Mouse (Mus musculus): ENCODE data around the gene Hoxa9. TPM values are rescaled to one million over a fixed set of nuclear protein-coding genes. Genes with fewer than 3 reads are reported as not detected.

The Hoxa9 gene
- polyA plus RNA-seq, 1 experiment from 2014 or later = not detected

DNA sequence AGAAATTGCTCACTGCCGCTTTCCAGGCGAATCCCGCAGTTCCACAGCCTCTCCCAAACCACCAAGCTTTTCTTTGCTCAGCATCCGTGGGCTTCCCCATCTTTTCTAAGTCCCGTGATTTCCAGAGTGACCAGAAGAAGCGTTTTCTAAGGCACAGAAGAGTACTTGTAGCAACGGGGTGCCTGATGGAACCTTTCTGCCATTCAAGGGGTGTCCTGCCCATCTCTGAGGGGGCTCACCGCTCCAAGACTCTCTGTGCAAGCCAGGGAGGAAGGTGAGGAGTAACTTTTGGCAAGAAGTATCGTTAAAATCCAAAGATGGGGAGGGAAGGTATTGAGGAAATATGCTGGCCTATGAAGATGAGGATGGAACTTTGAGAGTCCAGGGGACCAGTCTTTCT, 53.1 kb downstream of the Hoxa9 start:
- DNase-seq (ENCODE audit: low spot score) = peak; percentile 53
- Histone ChIP-seq H3K36me3 (replicated peaks) (no peaks in the 10 kb centered on the region), H3K4me3 (peak overlapping the region; percentile 46), H3K27ac (replicated peaks) (peak overlapping the region; percentile 73; the same call in 1 of the 2 replicates), H3K4me1 (peaks cover 9% of the 10 kb centered on the region), H3K9me3 (no peaks in the 10 kb centered on the region), H3K27me3 (replicated peaks; ENCODE audit: low read depth, poor library complexity, severe bottlenecking) (peaks cover 100% of the 10 kb centered on the region)
- 1% methylated on average over 9 of the region's 9 CpGs for WGBS

DNA sequence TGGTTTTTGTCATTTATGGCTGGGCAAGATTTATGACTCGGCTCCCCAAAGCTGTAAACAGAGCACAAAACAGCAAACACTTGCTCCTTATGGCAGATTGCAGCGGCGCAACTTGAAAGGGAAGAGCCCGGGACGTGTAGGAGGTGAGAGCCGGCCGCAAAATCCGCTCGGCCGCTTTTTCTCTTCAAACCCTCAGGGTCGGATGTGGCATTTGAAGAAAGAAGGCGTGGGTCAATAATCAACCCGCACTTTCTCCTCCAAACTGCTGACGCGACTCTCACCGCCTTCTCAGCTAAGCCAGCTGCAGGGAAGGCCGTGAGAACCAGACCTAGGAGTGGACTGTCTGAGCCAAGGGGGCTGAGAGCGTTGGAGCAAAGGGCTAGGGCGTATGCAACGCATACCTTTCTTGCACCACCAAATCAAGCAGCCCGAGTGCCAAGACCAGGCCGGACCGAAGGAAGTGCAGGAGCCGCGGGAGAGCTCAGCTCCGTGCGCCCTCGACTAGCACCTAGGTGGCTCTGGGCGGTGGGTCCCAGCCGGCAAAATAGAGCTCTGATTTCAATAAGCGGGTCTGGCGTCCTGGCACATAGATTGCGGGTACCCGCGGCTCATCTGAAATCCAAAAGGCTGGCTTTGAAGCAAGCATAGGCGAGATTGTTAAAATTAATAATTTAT, 53.7 kb downstream of the Hoxa9 start, which contains the start of gene 5730596B20Rik:
TSS of gene 5730596B20Rik (plus strand) at position 438 of the 675 bp plus-strand sequence.
- WGBS = under 1% methylated on average over 36 of the region's 36 CpGs
- no peaks in the 10 kb centered on the region for H3K36me3 ChIP-seq (replicated peaks)
- peak within 1 kb of the TSS; percentile 46 for H3K4me3 ChIP-seq
- DNase-seq (ENCODE audit: low spot score) = peak; percentile 63
- H3K4me1 ChIP-seq = peaks cover 15% of the 10 kb centered on the region
- H3K9me3 ChIP-seq = no peaks in the 10 kb centered on the region
- peaks cover 100% of the 10 kb centered on the region for H3K27me3 ChIP-seq (replicated peaks; ENCODE audit: low read depth, poor library complexity, severe bottlenecking)
- peak within 1 kb of the TSS; percentile 73 for H3K27ac ChIP-seq (replicated peaks)

DNA sequence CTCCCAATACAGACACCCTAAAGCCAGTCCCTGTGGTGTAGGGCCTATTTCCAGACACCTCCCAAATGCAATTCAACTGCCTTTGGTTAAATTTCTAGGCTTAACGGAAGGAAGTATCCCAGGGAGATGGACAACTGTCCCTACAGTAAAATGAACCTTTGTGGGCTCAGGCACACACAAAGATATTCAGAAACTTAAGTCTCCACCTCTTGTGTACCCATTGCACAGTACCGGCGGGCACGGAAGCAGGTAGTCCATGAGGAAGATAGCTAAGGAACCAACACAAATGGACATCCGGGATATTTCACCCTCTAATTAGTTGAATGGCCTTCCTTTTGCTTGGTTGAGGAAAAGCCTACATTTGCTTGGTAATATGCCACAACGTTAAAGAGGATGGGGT, 54.5 kb downstream of the Hoxa9 start:
- Histone ChIP-seq H3K36me3 (replicated peaks) (no peaks in the 10 kb centered on the region), H3K4me1 (peaks cover 23% of the 10 kb centered on the region), H3K9me3 (no peaks in the 10 kb centered on the region), H3K27me3 (replicated peaks; ENCODE audit: low read depth, poor library complexity, severe bottlenecking) (peaks cover 100% of the 10 kb centered on the region), H3K4me3 (peak overlapping the region; percentile 46), H3K27ac (replicated peaks) (peak overlapping the region; percentile 73; the same call in 1 of the 2 replicates)
- DNase-seq (ENCODE audit: low spot score) = peak; percentile 38
- under 1% methylated on average over 6 of the region's 6 CpGs for WGBS

DNA sequence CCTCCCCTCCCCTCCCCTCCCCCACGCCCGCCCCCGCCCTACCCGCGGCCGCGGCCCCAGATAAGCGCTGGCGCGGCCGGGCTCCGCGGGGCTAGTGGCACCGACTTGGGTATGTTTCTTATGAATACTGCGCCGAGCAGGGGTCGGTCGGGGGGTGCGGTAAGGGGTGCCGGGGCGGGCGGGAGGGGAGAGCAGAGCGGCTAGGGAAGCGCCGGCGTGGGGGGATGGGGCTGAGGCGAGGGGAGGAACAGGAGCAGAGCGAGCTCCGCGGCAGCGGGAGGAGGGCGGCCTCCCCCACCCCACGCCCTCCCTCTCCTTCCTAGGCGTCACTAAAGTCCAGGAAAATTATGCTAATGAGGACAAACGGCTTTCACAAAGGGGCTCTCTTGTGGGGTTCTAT, 55.0 kb downstream of the Hoxa9 start:
- peak; percentile 55 for DNase-seq (ENCODE audit: low spot score)
- Histone ChIP-seq H3K9me3 (no peaks in the 10 kb centered on the region), H3K4me1 (peaks cover 28% of the 10 kb centered on the region), H3K27ac (replicated peaks) (peak overlapping the region; percentile 51; the same call in 1 of the 2 replicates), H3K27me3 (replicated peaks; ENCODE audit: low read depth, poor library complexity, severe bottlenecking) (peaks cover 100% of the 10 kb centered on the region), H3K36me3 (replicated peaks) (no peaks in the 10 kb centered on the region), H3K4me3 (peak overlapping the region; percentile 46)
- 1% methylated on average over 24 of the region's 35 CpGs for WGBS

DNA sequence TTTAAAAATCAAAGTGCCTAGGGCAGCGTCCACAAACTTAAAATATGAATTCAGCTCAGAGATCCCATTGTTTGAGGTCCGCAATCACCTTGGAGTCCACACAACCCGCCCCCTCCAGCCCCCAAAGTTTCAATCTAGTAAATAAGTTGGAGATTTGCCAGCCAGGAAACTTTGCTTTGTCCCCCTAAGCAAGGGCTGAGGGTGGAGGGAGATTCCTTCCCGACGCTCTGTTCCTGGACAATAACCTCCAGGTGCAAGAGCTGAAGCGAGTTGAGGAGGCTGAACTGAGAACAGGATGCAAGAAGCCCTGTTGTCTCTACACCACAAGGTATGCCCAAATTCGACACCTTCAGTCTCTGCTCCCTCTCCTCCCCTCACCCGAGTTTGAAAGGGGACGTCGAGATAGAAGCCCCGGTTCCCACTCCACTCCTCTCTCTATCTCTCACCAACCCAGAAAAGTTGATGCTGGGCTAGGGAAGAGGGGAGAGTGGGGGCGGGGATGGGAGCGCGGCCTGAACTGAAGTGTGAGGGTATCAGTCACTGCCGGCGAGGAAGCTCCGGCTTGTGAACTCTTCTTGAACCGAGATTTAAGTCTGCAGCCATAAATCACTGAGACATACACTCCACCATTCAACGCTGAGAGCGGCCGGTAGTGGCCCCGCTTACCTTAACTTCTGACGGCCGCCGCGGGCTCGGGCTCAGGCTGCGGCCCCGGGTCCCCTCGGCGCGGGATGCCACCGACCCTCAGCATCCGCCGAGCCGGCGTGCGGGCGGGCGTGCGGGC, 55.7 kb downstream of the Hoxa9 start:
- WGBS = under 1% methylated on average over 41 of the region's 41 CpGs
- Histone ChIP-seq H3K27me3 (replicated peaks; ENCODE audit: low read depth, poor library complexity, severe bottlenecking) (peaks cover 100% of the 10 kb centered on the region), H3K4me1 (peaks cover 35% of the 10 kb centered on the region), H3K36me3 (replicated peaks) (no peaks in the 10 kb centered on the region), H3K9me3 (no peaks in the 10 kb centered on the region), H3K4me3 (peak overlapping the region; percentile 46), H3K27ac (replicated peaks) (peak overlapping the region; percentile 51; the same call in 1 of the 2 replicates)
- peak; percentile 61 for DNase-seq (ENCODE audit: low spot score)

DNA sequence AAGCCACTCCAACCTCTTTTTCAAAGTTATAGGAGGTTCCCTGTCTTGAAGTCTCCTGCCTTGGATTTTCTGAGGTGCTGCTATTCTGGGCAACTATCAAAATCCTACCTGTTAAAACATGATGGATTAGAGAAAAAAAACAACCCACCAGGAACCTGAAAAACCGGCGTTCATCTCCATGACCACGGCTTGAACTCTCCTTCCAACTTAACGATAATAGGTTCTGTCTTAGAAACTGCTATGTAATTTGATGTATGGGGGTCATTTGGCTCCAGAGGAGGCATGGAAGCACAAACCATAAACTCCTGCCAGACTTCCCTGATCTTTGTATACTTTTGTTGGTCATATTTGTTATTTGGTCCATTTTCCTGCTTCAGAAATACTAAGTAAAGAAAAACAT, 57.2 kb downstream of the Hoxa9 start:
- Histone ChIP-seq H3K4me3 (peak overlapping the region; percentile 78), H3K9me3 (no peaks in the 10 kb centered on the region), H3K36me3 (replicated peaks) (no peaks in the 10 kb centered on the region), H3K27ac (replicated peaks) (no peak overlapping the region), H3K4me1 (peaks cover 40% of the 10 kb centered on the region), H3K27me3 (replicated peaks; ENCODE audit: low read depth, poor library complexity, severe bottlenecking) (peaks cover 100% of the 10 kb centered on the region)
- WGBS = 2% methylated on average over 4 of the region's 4 CpGs
- DNase-seq (ENCODE audit: low spot score) = no peak

MicroRNAs within 50 kb of the gene (microRNA counts, 519-probe panel; counts per million panel counts)
- 188 counts per million, percentile 57 among the panel's probes with 10 or more counts for microRNA mmu-miR-196b

Small RNA genes within 50 kb of the gene (microRNA-seq; reads per million reads assigned to microRNA genes)
- 86.0 reads per million, percentile 48 among the genes with 10 or more reads in this experiment for gene Mir196b

Other genes starting within 250 kb of the Hoxa9 start
- 8.0 and 11.4 TPM in 2 replicates for gene Skap2, start 218.5 kb downstream of the Hoxa9 start, polyA plus RNA-seq (2016; fragmentation: Nextera tagmentation; extraction: Ambion mirVana)
- 0.57 and 0.62 TPM in 2 replicates for gene Hoxa1, start 72.8 kb downstream of the Hoxa9 start, polyA plus RNA-seq (2016; fragmentation: Nextera tagmentation; extraction: Ambion mirVana)
- 8.7 and 16.7 TPM in 2 replicates for gene Hoxa2, start 66.3 kb downstream of the Hoxa9 start, polyA plus RNA-seq (2016; fragmentation: Nextera tagmentation; extraction: Ambion mirVana)
- 0.12 and 0.64 TPM in 2 replicates for gene 5730596B20Rik, start 53.6 kb downstream of the Hoxa9 start, polyA plus RNA-seq (2016; fragmentation: Nextera tagmentation; extraction: Ambion mirVana)
- 0.09 TPM in 1 of 2 replicates, not detected in the other for gene Hoxa4, start 39.3 kb downstream of the Hoxa9 start, polyA plus RNA-seq (2016; fragmentation: Nextera tagmentation; extraction: Ambion mirVana)
- 0.23 TPM in 1 of 2 replicates, not detected in the other for gene Hoxa5, start 26.5 kb downstream of the Hoxa9 start, polyA plus RNA-seq (2016; fragmentation: Nextera tagmentation; extraction: Ambion mirVana)
- not detected in 2 replicates for gene Hoxa6, start 22.4 kb downstream of the Hoxa9 start, polyA plus RNA-seq (2016; fragmentation: Nextera tagmentation; extraction: Ambion mirVana)
- 0.66 and 2.2 TPM in 2 replicates for gene Hoxa3, start 17.8 kb downstream of the Hoxa9 start, polyA plus RNA-seq (2016; fragmentation: Nextera tagmentation; extraction: Ambion mirVana)
- gene Gm28308, start 17.8 kb downstream of the Hoxa9 start, polyA plus RNA-seq (2016; fragmentation: Nextera tagmentation; extraction: Ambion mirVana) = not detected in 2 replicates
- gene Hoxa7, start 9.2 kb downstream of the Hoxa9 start, polyA plus RNA-seq (2016; fragmentation: Nextera tagmentation; extraction: Ambion mirVana) = 0.15 TPM in 1 of 2 replicates, not detected in the other
- not detected in 2 replicates for gene Hoxa10, start 9.8 kb upstream of the Hoxa9 start, polyA plus RNA-seq (2016; fragmentation: Nextera tagmentation; extraction: Ambion mirVana)
- gene Hoxa11, start 14.7 kb upstream of the Hoxa9 start, polyA plus RNA-seq (2016; fragmentation: Nextera tagmentation; extraction: Ambion mirVana) = not detected in 2 replicates
- not detected in 2 replicates for gene Hoxa13, start 29.8 kb upstream of the Hoxa9 start, polyA plus RNA-seq (2016; fragmentation: Nextera tagmentation; extraction: Ambion mirVana)
- 0.19 and 0.80 TPM in 2 replicates for gene Evx1, start 82.4 kb upstream of the Hoxa9 start, polyA plus RNA-seq (2016; fragmentation: Nextera tagmentation; extraction: Ambion mirVana)